Mouse (Mus musculus) midbrain, embryonic 10.5 days (tissue): Measurements from ENCODE around the gene Krtap28-13. TPM values are rescaled to one million over a fixed set of nuclear protein-coding genes. Genes with fewer than 3 reads are reported as not detected.

ENCODE experiments used
- DNase-seq: peaks from one replicate; pipeline ENCODE4 v3.0.0-alpha.2; 2017; ENCODE audit warnings: low spot score
- H3K27ac ChIP-seq: fragments of 300-500 bp; sonication (generic); replicated peaks from 2 replicates; pipeline ENCODE4 v1.5.1; 2016; ENCODE audit warnings: mild to moderate bottlenecking
- H3K27me3 ChIP-seq: fragments of 300-500 bp; sonication (generic); 2 replicates; pipeline ENCODE4 v1.6.1; 2016; ENCODE audit warnings: low read depth, mild to moderate bottlenecking; ENCODE audit not compliant: poor library complexity, severe bottlenecking
- H3K36me3 ChIP-seq: fragments of 300-500 bp; sonication (generic); 2 replicates; pipeline ENCODE4 v1.6.1; 2016; ENCODE audit warnings: mild to moderate bottlenecking, moderate library complexity
- H3K4me1 ChIP-seq: fragments of 300-500 bp; sonication (generic); 2 replicates; pipeline ENCODE4 v1.6.1; 2016
- H3K4me3 ChIP-seq: fragments of 300-500 bp; sonication (generic); 2 replicates; pipeline ENCODE4 v1.5.1; 2016; ENCODE audit warnings: mild to moderate bottlenecking, moderate library complexity
- H3K9me3 ChIP-seq: fragments of 300-500 bp; sonication (generic); replicated peaks from 2 replicates; pipeline ENCODE4 v1.6.1; 2016; ENCODE audit warnings: mild to moderate bottlenecking
- WGBS: fragments of 180-500 bp; shearing (Covaris S2); methylation state at CpG from one replicate; pipeline ENCODE4 v1.1.7; 2016; 5-methylcytosine and 5-hydroxymethylcytosine counted together
- polyA plus RNA-seq: library from polyadenylated mRNA; unstranded; fragments of >200 nt; fragmentation: Nextera tagmentation; extraction: Ambion mirVana; gene quantifications from 2 replicates; pipeline ENCODE4 v1.2.1, GENCODE M21; 2016

Krtap28-13 gene
- polyA plus RNA-seq, 1 experiment from 2014 or later = not detected

DNA sequence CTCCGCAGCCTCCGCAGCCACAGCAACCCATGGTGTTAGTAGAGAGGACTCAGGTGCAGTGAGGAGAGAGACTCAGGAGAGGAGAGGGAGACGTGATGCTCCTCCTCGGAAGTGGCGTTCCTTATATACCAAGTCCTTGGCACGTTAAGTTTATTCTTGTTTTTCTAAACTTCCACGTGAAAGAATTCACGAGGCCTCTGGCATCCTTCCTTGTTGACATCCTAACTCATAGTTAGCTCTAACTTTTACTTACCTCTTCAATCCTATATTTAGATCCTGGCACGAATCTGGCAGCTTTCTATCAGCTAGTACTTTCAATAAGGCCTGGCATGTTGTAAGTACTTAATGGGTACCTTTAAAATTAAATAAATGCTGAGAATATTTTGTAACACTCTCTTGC lies 1.5 kb upstream of the Krtap28-13 start, which contains the start of gene A030005K14Rik:
Gene A030005K14Rik, minus strand, starts transcription at position 101 of the 400 bp plus-strand sequence.
- no peak within 1 kb of the TSS for H3K4me3 ChIP-seq
- no peaks in the 10 kb centered on the region for H3K36me3 ChIP-seq
- H3K27me3 ChIP-seq = no peaks in the 10 kb centered on the region
- WGBS = 93% methylated on average over 9 of the region's 9 CpGs
- DNase-seq = no peak
- H3K9me3 ChIP-seq = no peaks in the 10 kb centered on the region
- H3K4me1 ChIP-seq = no peaks in the 10 kb centered on the region
- no peak within 1 kb of the TSS for H3K27ac ChIP-seq

DNA sequence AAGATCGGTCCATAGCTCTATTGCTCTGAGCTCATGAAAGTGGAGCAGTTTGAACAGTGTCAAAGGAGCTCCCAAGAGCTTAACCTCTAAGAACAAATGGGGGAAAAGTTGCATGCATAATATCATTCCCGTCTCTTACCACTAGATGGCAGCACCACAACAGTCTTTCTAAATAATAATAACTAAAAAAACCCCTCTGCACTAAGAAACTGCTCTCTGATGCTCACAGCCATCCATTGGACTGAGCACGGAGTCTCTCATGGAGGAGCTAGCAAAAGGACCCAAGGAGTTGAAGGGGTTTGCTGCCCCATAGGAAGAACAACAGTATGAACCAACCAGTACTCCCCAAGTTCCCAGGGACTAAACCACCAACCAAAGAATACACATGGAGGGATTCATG lies 4.1 kb downstream of the Krtap28-13 start:
- Histone ChIP-seq H3K9me3 (no peaks in the 10 kb centered on the region), H3K4me1 (no peaks in the 10 kb centered on the region), H3K4me3 (no peak overlapping the region), H3K36me3 (no peaks in the 10 kb centered on the region), H3K27me3 (no peaks in the 10 kb centered on the region), H3K27ac (no peak overlapping the region)
- peak; percentile 14 for DNase-seq
- WGBS = 31% methylated on average over 3 of the region's 3 CpGs

DNA sequence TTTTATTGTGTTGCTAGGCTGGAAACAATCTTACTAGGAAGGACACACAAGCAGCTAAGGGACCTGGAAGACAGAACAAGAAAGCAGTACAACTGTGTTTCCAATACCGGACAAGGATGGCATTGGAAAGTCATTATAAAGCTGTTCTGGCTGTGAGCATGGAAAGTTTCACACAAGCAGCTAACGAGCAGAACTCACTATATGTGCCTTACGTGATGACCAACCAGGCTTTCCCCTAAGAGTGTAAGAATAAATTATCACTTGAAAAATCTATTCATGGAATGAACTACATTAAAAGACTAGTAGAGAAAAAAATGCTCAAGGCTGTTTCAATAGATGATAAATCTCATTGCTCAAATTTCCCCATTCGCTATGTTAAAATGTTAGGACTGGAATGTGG lies 5.8 kb downstream of the Krtap28-13 start:
- Histone ChIP-seq H3K27ac (no peak overlapping the region), H3K27me3 (no peaks in the 10 kb centered on the region), H3K4me1 (no peaks in the 10 kb centered on the region), H3K9me3 (no peaks in the 10 kb centered on the region), H3K36me3 (no peaks in the 10 kb centered on the region), H3K4me3 (no peak overlapping the region)
- DNase-seq = no peak
- 97% methylated on average over 4 of the region's 4 CpGs for WGBS

DNA sequence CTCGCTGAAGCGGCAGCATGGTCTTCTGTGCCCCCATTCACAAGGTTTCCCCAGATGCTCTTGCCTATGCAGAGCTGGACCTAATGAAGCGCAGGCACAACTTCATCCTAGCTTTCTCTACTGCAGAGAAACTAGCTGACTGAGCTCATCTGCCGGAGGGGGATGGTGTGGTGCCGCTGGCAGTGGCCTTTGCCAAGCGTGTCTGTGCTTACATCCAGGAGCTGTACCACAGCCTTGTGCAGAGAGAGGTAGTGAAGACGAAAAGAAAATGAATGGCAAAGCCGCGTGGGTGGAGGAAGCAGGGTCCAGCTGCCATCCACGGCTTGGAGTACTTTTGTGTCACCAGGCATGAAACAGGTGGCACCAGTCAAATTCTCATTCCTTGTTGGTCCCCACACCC lies 6.5 kb downstream of the Krtap28-13 start:
- no peaks in the 10 kb centered on the region for H3K27me3 ChIP-seq
- no peak overlapping the region for H3K4me3 ChIP-seq
- H3K36me3 ChIP-seq = no peaks in the 10 kb centered on the region
- DNase-seq = no peak
- no peaks in the 10 kb centered on the region for H3K4me1 ChIP-seq
- WGBS = 91% methylated on average over 10 of the region's 10 CpGs
- H3K27ac ChIP-seq = no peak overlapping the region
- H3K9me3 ChIP-seq = no peaks in the 10 kb centered on the region

DNA sequence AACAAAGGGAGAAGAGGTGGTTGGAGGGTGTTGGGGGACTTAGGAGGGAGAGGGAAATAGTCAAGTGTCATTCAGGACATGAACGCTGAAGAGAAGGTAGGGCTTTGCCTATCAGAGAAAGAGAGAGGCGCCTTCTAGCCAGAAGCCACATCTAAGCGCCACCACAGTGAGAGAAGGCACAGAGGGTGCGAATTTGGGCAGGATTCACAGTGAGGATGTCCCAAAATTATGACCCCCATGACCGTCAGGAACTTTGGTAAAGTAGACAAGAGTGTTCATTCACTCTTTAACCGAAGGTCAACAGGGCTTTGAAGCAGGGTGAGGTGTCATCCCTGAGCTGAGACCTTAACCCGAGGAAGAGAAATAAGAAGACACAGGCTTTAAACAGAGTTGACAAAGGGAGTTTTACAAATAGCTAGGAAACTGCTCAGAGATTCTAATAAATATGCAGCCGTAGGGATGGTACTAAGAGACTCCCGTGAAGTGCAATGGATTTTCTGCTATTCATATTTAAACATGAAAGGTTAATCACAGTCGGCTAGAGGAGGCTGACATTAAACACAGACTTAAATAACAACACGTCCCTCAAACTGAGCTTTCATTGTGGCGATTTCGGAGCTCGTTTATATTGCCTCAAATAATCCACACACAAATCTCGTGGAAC lies 14.9 kb downstream of the Krtap28-13 start:
- H3K4me3 ChIP-seq = peak overlapping the region; percentile 38
- no peak for DNase-seq
- WGBS = 46% methylated on average over 15 of the region's 15 CpGs
- no peaks in the 10 kb centered on the region for H3K27me3 ChIP-seq
- no peak overlapping the region for H3K27ac ChIP-seq
- H3K4me1 ChIP-seq = 0 out of 2 replicates have a peak, but pooled peaks cover 5% of the 10 kb centered on the region
- H3K36me3 ChIP-seq = no peaks in the 10 kb centered on the region
- H3K9me3 ChIP-seq = no peaks in the 10 kb centered on the region

DNA sequence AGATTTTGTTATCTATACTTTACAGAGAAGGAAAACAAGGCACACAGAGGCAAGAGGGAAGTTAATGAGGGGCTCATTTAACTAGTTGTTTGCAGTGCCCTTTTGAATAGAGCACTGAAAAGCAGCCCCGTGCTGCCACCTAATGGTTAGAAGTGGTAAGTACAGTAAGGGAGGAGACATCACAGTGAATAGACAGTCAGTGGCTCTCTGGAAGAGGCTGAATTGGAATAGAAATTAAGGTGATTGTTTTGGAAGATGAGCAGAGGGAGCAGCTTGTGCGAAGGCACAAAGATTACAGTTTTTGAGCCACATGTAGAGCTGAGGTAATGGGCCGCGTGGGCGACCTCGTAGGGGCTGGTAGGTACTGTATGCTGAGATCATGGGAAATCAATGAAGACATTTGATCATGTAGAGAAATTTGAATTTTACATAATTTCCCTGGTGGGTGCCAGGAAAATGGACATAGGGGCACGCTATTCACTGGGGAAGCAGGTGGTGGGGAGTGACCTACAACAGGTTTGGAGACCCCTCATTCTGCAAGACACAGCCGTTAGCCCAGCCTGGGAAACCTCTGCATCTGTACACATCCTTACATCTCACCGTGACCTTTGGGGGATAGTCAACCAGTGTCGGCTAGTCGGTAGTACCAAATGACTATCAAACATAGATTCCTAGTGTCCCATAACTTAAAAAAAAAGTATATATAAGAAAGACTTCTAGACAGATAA lies 15.6 kb downstream of the Krtap28-13 start:
- Histone ChIP-seq H3K27ac (no peak overlapping the region), H3K36me3 (no peaks in the 10 kb centered on the region), H3K27me3 (no peaks in the 10 kb centered on the region), H3K4me1 (0 out of 2 replicates have a peak, but pooled peaks cover 5% of the 10 kb centered on the region), H3K9me3 (no peaks in the 10 kb centered on the region), H3K4me3 (peak overlapping the region; percentile 38)
- DNase-seq = peak; percentile 51
- WGBS = 47% methylated on average over 11 of the region's 11 CpGs

DNA sequence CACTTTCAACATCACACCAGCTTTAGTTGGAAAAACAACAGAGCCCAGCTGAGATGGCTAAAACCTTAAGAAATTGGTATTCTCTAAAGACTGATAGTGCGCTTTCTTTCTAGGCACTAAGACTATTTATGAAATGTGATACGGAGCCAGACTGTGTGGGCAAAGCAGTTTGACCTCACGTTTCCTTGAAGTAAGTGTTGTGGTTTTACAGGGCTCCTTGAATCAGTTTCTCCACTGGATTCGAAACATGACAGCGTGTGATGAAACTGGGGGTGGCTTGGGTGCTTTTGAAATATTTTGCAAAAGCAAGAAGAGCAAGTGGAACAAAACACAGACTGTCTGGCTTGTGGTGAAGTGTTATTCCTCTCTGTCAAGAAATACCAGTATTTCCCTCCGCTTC lies 16.3 kb downstream of the Krtap28-13 start:
- WGBS = 72% methylated on average over 6 of the region's 6 CpGs
- Histone ChIP-seq H3K9me3 (no peaks in the 10 kb centered on the region), H3K27ac (no peak overlapping the region), H3K4me3 (no peak overlapping the region), H3K27me3 (no peaks in the 10 kb centered on the region), H3K36me3 (no peaks in the 10 kb centered on the region), H3K4me1 (0 out of 2 replicates have a peak, but pooled peaks cover 5% of the 10 kb centered on the region)
- no peak for DNase-seq

DNA sequence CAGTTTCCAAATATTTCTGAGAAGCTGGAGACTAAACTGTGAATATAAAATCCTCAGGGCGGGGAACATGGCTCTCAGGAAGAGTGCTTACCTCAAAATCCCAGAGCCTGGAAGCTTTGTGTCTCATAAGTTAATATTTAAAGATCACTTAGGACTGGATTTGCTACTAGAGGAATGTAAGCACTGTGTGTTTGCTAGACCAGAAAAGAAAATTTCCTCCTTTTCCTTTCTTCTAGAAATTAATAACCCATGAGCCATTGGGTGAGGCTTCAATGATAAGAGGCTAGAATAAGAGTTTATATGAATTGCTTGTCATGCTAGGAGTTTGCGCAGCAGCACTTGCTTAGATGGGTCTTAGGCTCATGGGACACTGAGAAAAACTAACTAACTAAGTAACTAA lies 24.1 kb downstream of the Krtap28-13 start:
- Histone ChIP-seq H3K27me3 (no peaks in the 10 kb centered on the region), H3K36me3 (no peaks in the 10 kb centered on the region)
- DNase-seq = no peak

DNA sequence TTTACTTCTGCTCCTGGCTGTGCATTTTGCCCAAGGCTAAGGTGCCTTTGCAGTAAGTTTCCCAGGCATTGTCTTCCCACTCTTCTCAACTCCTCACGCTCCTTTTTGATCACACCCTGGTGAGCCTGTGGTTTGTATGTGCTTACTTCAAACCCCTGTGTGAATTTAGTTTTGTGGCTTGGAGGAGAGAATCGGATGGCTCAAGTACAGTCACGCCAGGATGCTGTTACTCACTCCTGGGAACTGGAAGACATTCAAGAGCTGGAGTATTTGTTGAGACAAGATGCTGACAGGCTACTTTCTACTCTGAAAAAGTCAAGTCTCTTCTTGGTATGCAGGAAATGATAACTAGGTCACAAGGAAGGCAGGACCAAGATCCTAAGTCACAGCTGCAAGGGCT lies 30.5 kb downstream of the Krtap28-13 start:
- Histone ChIP-seq H3K4me3 (no peak overlapping the region), H3K27ac (no peak overlapping the region), H3K9me3 (no peaks in the 10 kb centered on the region), H3K4me1 (no peaks in the 10 kb centered on the region), H3K27me3 (no peaks in the 10 kb centered on the region), H3K36me3 (no peaks in the 10 kb centered on the region)
- no peak for DNase-seq
- 89% methylated on average over 3 of the region's 3 CpGs for WGBS

More for the DNA sequence above, 24.1 kb downstream of the Krtap28-13 start:
- WGBS = 87% methylated on average over 2 of the region's 2 CpGs
- H3K27ac ChIP-seq = no peak overlapping the region
- H3K4me1 ChIP-seq = no peaks in the 10 kb centered on the region
- no peak overlapping the region for H3K4me3 ChIP-seq
- no peaks in the 10 kb centered on the region for H3K9me3 ChIP-seq

DNA sequence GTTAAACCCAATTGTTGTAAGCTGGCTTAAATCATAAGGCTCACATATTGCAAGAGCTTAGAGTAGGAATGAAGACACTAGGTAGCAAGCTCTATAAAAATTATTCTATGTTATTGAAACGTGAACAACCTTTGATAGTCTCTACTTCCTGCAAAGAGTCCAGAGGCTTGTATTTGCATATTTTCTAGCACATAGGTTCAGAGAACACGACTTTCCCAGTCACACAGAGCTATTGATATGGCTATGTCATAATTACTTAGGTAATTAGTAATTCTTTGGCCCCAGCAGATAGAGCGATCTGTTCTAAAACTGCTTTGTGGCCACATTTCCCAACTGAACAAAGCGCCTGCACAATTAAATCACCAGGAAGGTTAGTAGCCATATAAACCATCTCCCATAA lies 36.2 kb downstream of the Krtap28-13 start:
- Histone ChIP-seq H3K27me3 (no peaks in the 10 kb centered on the region), H3K36me3 (no peaks in the 10 kb centered on the region), H3K4me3 (no peak overlapping the region), H3K27ac (no peak overlapping the region), H3K9me3 (no peaks in the 10 kb centered on the region), H3K4me1 (no peaks in the 10 kb centered on the region)
- 84% methylated on average over 4 of the region's 4 CpGs for WGBS
- DNase-seq = no peak

DNA sequence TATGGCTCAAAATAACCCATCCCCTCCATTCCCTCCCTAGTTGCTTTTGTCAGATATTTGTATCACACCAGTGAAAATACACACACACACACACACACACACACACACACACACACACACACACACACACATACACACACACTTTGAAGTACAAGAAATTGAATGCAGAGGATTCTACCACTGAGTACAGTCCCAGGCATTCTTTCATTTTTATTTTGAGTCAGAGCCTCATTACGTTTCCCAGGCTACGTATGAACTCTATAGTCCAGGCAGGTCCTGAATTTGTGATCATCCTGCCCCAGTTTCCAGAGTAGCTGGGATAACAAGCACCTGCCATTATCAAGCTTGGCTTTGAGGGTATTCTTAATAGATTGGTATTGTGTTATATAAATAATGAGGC lies 38.4 kb downstream of the Krtap28-13 start:
- WGBS = 70% methylated on average over 2 of the region's 2 CpGs
- Histone ChIP-seq H3K9me3 (no peaks in the 10 kb centered on the region), H3K27ac (no peak overlapping the region), H3K27me3 (no peaks in the 10 kb centered on the region), H3K4me1 (no peaks in the 10 kb centered on the region), H3K36me3 (no peaks in the 10 kb centered on the region), H3K4me3 (no peak overlapping the region)
- DNase-seq = no peak

DNA sequence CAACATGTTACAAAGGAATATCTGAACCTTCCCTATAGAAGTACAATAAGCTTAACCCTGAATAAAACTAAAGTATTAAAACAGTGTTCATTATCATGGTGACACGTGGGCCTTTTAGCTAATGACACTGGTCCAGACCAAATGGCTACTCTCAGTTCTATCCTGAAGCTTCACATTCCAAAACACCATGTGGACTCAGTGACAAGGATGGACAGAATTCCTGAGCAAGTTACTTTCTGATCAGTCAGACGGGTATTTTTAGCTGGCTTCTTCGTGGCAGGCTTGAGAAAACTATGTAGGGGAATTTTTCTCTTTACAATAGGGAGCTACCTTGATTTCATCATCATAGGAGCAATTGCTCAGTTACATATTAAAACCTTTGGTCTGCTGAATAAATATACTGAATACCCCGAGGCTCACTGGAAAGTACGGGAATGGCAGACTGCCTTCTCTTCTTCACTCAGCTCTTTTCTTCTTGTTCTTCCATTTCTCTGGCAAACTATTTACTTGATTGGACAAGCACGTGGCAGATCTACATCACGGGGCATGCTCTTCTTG lies 38.9 kb downstream of the Krtap28-13 start:
- Histone ChIP-seq H3K9me3 (no peaks in the 10 kb centered on the region), H3K36me3 (no peaks in the 10 kb centered on the region), H3K27me3 (no peaks in the 10 kb centered on the region), H3K27ac (no peak overlapping the region), H3K4me1 (no peaks in the 10 kb centered on the region), H3K4me3 (no peak overlapping the region)
- no peak for DNase-seq
- 86% methylated on average over 7 of the region's 7 CpGs for WGBS

DNA sequence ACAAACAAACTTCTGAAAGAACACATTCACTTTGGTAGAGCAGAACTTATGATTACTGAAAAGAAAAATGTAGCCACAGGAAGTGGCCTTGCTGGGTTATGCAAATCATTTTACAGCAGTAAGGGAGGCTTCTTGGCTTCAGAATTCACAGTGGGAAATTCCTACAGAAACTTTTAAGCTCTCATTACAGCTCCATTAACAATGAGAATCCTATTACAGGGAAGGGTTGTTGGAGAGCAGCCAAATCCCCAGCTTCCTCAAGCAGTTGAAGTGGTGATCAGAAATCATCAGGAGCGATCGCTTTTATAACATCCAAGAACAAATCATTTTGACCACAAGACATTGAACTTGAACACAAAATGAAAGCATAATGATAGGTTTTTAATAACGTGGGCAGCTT lies 41.2 kb downstream of the Krtap28-13 start:
- Histone ChIP-seq H3K27ac (no peak overlapping the region), H3K4me1 (no peaks in the 10 kb centered on the region), H3K36me3 (no peaks in the 10 kb centered on the region), H3K27me3 (no peaks in the 10 kb centered on the region), H3K9me3 (no peaks in the 10 kb centered on the region), H3K4me3 (no peak overlapping the region)
- 75% methylated on average over 3 of the region's 3 CpGs for WGBS
- DNase-seq = no peak
